Mouse (Mus musculus): ENCODE measurements around the gene Cracr2b. TPM values are rescaled to one million over a fixed set of nuclear protein-coding genes. Genes with fewer than 3 reads are reported as not detected.

The Cracr2b gene
- polyA plus RNA-seq, 1 experiment from 2014 or later: 13.8 TPM

DNA sequence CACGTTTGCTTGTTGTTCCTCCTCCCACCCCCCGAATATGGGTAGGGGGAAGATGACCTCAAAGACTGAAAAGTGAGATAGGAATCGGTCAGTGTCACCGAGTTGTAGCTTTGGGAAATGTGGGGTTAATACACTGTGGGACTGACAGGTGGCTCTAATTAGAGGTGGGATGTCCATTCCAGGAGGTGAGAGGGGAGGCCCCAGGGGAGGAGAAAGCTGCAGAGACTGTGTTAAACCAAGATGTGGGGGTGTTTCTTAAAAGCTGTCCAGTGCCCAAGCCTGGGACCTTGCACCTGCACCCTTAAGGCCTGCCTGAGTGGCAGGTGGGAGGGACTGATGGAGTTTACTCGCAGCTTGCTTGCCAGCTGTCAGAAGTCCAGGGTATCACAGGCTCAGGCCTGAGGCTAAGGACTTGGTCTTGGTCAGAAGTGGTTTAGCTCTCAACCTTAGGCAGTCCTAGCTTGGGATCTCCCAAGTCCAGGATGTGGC lies 1.5 kb downstream of the Cracr2b start:
- Histone ChIP-seq H3K9ac (ENCODE audit: low read length) (peak overlapping the region; percentile 40; the same call in 1 of the 2 replicates), H3K4me1 (replicated peaks; ENCODE audit: control insufficient read depth, insufficient read depth, low read length) (peaks cover 18% of the 10 kb centered on the region), H3K27ac (ENCODE audit: low read depth) (no peak overlapping the region), H3K27me3 (replicated peaks; ENCODE audit: control insufficient read depth, insufficient read depth, low read length) (peaks cover 64% of the 10 kb centered on the region), H3K36me3 (ENCODE audit: control insufficient read depth, insufficient read depth, low read length) (0 out of 2 replicates have a peak, but pooled peaks cover 3% of the 10 kb centered on the region), H3K9me3 (ENCODE audit: control insufficient read depth, low read length) (no peaks in the 10 kb centered on the region), H3K4me2 (ENCODE audit: low read length) (peak overlapping the region; percentile 69), H3K4me3 (ENCODE audit: low read depth, low read length) (peak overlapping the region; percentile 36)
- DNase-seq (ENCODE audit: low spot score) (no peak), ATAC-seq (replicated peaks; ENCODE audit: low FRiP score, low TSS enrichment, low read depth) (no peak)
- 21% methylated on average over 5 of the region's 5 CpGs for WGBS

DNA sequence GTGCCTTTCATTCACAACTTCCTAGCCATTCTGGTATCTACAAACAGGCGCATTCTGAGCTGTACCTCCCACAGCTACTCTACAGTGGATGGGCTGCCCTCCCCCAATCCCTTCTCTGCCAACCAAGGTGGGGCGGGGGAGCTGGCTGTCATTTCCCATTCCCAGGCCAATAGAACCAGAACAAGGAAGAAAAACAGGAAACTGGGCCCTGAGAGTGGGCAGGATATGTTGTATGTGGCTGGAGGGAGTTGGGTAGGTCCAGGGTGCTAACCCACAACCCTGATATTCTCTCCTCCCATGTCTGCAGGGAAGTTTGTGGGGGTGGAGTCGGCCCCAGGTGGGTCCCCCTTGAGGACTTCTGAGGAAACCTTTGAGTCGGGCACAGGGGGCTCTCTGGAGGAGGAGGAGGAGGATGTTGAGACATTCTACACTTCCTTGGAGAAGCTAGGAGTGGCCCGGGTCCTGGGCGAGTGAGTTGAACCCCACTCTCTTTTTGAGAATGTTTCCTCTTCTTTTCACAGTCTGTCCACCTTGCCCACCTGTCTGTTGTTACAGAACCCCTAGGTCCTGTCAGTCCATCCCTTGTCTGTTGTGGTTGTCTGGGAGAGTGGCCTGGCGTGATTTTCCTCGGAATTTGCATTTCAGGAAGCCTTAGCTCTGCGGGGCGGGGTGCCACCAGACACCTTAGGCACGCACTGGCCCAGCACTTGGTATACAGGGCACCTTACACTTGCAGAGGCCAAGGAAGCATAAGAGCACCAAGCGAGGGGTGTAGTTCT lies 3.1 kb downstream of the Cracr2b start:
- ATAC-seq (replicated peaks; ENCODE audit: low FRiP score, low TSS enrichment, low read depth) (no peak), DNase-seq (ENCODE audit: low spot score) (no peak)
- peak overlapping the region; percentile 36; the same call in 1 of the 2 replicates for H3K4me2 ChIP-seq (ENCODE audit: low read length)
- 0 out of 2 replicates have a peak, but pooled peaks cover 3% of the 10 kb centered on the region for H3K36me3 ChIP-seq (ENCODE audit: control insufficient read depth, insufficient read depth, low read length)
- H3K9ac ChIP-seq (ENCODE audit: low read length): no peak overlapping the region
- peak overlapping the region; percentile 2 for H3K4me3 ChIP-seq (ENCODE audit: low read depth, low read length)
- no peaks in the 10 kb centered on the region for H3K9me3 ChIP-seq (ENCODE audit: control insufficient read depth, low read length)
- H3K27me3 ChIP-seq (replicated peaks; ENCODE audit: control insufficient read depth, insufficient read depth, low read length): peaks cover 64% of the 10 kb centered on the region
- no peak overlapping the region for H3K27ac ChIP-seq (ENCODE audit: low read depth)
- WGBS: 36% methylated on average over 12 of the region's 12 CpGs
- H3K4me1 ChIP-seq (replicated peaks; ENCODE audit: control insufficient read depth, insufficient read depth, low read length): peaks cover 29% of the 10 kb centered on the region

DNA sequence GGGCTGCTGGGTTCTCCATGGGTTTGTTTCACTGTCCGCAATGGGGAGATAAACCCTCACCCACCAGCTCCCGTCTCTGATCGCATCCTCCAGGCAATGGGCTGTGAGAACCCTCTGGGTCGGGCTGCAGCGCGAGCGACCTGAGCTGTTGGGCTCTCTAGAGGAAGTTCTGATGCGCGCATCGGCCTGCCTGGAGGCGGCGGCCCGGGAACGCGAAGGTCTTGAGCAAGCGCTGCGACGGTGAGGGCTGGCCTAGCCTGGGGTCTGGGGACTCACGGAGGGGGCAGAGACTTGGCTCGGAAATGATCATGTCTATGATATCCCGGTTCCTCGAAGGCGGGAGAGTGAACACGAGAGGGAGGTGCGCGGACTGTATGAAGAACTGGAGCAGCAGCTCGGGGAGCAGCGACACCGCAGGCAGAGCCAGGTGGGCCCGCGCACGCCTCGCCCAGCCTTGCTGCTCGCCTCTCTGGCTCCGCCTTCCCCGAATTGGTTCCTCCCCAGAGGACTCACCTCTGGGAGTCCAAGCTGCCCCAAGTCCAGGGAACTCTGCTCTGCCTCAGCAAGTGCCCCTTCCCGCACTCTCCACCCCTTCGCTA lies 3.8 kb downstream of the Cracr2b start:
- Histone ChIP-seq H3K9me3 (ENCODE audit: control insufficient read depth, low read length) (no peaks in the 10 kb centered on the region), H3K36me3 (ENCODE audit: control insufficient read depth, insufficient read depth, low read length) (peaks cover 2% of the 10 kb centered on the region), H3K4me2 (ENCODE audit: low read length) (peak overlapping the region; percentile 36), H3K4me1 (replicated peaks; ENCODE audit: control insufficient read depth, insufficient read depth, low read length) (peaks cover 36% of the 10 kb centered on the region), H3K9ac (ENCODE audit: low read length) (no peak overlapping the region), H3K27me3 (replicated peaks; ENCODE audit: control insufficient read depth, insufficient read depth, low read length) (peaks cover 61% of the 10 kb centered on the region), H3K27ac (ENCODE audit: low read depth) (no peak overlapping the region), H3K4me3 (ENCODE audit: low read depth, low read length) (peak overlapping the region; percentile 2)
- ATAC-seq (replicated peaks; ENCODE audit: low FRiP score, low TSS enrichment, low read depth) (no peak), DNase-seq (ENCODE audit: low spot score) (no peak)
- WGBS: 11% methylated on average over 38 of the region's 38 CpGs

DNA sequence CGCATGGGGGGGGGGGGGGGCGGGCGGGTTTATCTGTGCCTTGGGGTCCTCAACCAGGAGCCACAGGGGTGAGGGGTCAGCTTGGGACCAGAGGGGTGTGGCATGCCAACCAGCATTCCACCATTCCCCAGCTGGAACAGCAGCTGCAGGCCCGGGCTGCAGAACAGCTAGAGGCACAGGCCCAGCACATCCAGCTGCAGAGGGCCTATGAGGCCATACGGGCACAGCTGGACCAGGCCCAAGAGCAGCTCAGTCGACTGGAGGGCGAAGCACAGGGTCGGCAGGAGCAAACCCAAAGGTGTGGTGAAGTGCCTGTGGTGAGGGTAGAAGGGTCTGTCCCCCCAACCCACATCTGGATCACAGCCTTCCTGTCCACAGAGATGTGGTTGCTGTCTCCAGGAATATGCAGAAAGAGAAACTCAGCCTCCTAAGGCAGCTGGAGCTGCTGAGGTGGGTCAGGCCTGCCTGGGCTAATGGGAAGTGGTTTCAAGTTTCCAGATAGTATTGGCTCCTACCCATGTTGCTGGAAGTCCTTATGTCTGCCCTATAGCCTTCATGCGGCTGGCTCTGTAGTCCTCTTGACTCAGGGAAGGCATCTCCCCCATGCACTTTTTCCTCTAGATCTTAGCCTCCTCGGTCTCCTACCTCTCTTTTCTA lies 4.6 kb downstream of the Cracr2b start:
- Histone ChIP-seq H3K4me3 (ENCODE audit: low read depth, low read length) (no peak overlapping the region), H3K9me3 (ENCODE audit: control insufficient read depth, low read length) (no peaks in the 10 kb centered on the region), H3K27ac (ENCODE audit: low read depth) (no peak overlapping the region), H3K4me2 (ENCODE audit: low read length) (no peak overlapping the region), H3K27me3 (replicated peaks; ENCODE audit: control insufficient read depth, insufficient read depth, low read length) (peaks cover 53% of the 10 kb centered on the region), H3K36me3 (ENCODE audit: control insufficient read depth, insufficient read depth, low read length) (peaks cover 10% of the 10 kb centered on the region), H3K4me1 (replicated peaks; ENCODE audit: control insufficient read depth, insufficient read depth, low read length) (peaks cover 37% of the 10 kb centered on the region), H3K9ac (ENCODE audit: low read length) (no peak overlapping the region)
- no peak for DNase-seq (ENCODE audit: low spot score)
- no peak for ATAC-seq (replicated peaks; ENCODE audit: low FRiP score, low TSS enrichment, low read depth)
- WGBS: 40% methylated on average over 10 of the region's 10 CpGs

DNA sequence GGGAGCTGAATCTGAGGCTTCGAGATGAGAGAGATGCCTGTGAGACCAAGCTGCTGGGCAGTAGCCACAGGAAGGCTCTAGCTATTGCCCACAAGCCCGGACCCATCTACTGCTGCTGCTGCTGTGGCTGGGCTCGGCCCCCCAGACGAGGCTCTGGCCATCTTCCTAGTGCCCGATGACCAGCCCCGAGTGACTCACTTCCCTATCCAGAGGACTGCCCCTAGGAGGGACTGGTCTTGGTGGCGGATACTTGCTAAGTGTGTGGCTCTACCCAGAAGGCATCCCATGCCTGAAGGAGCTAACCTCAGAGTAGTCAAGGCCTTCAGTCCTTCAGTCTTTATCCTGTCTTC lies 5.1 kb downstream of the Cracr2b start:
- Histone ChIP-seq H3K9me3 (ENCODE audit: control insufficient read depth, low read length) (no peaks in the 10 kb centered on the region), H3K36me3 (ENCODE audit: control insufficient read depth, insufficient read depth, low read length) (peaks cover 15% of the 10 kb centered on the region), H3K4me2 (ENCODE audit: low read length) (no peak overlapping the region), H3K27ac (ENCODE audit: low read depth) (no peak overlapping the region), H3K27me3 (replicated peaks; ENCODE audit: control insufficient read depth, insufficient read depth, low read length) (peaks cover 48% of the 10 kb centered on the region), H3K4me1 (replicated peaks; ENCODE audit: control insufficient read depth, insufficient read depth, low read length) (peaks cover 37% of the 10 kb centered on the region), H3K4me3 (ENCODE audit: low read depth, low read length) (no peak overlapping the region), H3K9ac (ENCODE audit: low read length) (no peak overlapping the region)
- ATAC-seq (replicated peaks; ENCODE audit: low FRiP score, low TSS enrichment, low read depth): no peak
- DNase-seq (ENCODE audit: low spot score): no peak
- 82% methylated on average over 7 of the region's 7 CpGs for WGBS

DNA sequence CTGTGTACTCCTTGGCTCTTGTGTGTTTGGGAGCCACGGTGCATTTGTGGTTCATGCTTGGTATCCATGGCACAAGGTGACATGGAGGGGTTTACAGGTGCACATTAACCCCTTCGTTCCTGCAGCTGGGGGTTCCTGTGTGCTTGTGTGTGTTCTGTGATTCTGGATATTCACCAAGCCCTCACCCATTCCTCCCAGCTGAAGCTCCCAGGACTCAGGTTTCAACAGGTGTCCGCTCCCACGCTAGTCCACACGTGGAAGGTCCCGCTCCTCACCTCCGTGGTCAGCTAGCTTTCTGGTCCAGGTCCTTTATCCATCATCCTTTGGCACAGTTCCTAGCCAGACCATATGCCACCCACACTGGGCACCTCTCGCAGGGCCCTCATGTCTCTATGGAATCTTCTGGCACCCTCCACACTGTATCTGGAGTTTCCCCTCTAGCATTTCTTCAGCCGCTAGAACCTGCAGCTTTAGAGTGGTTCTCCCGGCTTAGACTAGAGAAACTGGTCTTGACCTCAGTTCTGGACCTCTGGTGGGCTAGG lies 5.8 kb downstream of the Cracr2b start:
- Histone ChIP-seq H3K9ac (ENCODE audit: low read length) (peak overlapping the region; percentile 80), H3K4me3 (ENCODE audit: low read depth, low read length) (peak overlapping the region; percentile 75), H3K27me3 (replicated peaks; ENCODE audit: control insufficient read depth, insufficient read depth, low read length) (peaks cover 41% of the 10 kb centered on the region), H3K4me1 (replicated peaks; ENCODE audit: control insufficient read depth, insufficient read depth, low read length) (peaks cover 37% of the 10 kb centered on the region), H3K27ac (ENCODE audit: low read depth) (peak overlapping the region; percentile 80; the same call in 1 of the 2 replicates), H3K36me3 (ENCODE audit: control insufficient read depth, insufficient read depth, low read length) (peaks cover 20% of the 10 kb centered on the region), H3K9me3 (ENCODE audit: control insufficient read depth, low read length) (no peaks in the 10 kb centered on the region), H3K4me2 (ENCODE audit: low read length) (peak overlapping the region; percentile 91)
- DNase-seq (ENCODE audit: low spot score) (no peak), ATAC-seq (replicated peaks; ENCODE audit: low FRiP score, low TSS enrichment, low read depth) (0 out of 2 replicates have a peak, but pooled peaks have one; percentile 0)
- WGBS: 62% methylated on average over 10 of the region's 10 CpGs

DNA sequence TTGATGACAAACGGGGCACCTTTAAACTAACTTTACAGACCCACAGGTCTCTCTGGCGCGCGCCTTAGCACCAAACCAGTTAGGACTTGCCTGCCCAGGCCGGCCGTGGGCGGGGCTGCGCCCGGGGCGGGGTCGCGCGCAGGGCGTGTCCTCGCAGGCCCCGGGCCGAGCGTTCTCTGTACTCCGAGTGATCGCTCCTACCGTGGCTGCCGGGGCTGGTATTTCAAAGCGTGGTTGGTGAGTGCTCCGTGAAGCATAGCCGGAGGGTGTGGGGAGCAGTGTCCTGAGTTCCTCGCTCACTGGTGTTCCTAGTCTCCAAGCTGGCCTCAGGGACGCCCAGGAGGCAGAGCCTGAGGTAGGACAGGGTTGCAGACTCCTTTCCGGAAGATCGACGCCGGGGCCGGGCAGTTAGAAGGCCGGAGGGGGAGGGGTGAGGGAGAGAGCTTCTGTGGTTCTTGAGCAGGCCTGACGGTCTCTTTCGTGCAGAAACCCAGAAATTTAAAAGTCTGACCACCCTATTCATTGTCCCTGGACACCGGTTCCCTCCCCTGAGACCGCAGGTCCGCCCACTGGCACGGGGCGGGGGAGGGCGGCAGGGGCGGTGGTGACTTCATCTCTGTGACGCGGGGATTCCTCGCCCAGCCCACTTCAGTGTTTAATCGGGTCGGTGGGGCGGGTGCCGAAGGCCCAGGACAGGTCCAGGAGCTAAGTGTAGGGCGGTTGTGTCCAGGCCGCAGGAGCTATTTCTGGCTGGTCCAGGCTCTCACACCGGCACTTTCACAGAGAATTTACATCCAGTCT lies 6.5 kb downstream of the Cracr2b start, which contains the start of gene Cd151:
Gene Cd151 (plus strand): TSS at position 163 of the 801 bp plus-strand sequence.
- under 1% methylated on average over 52 of the region's 52 CpGs for WGBS
- H3K4me3 ChIP-seq (ENCODE audit: low read depth, low read length): peak within 1 kb of the TSS; percentile 75
- peaks cover 34% of the 10 kb centered on the region for H3K4me1 ChIP-seq (replicated peaks; ENCODE audit: control insufficient read depth, insufficient read depth, low read length)
- H3K36me3 ChIP-seq (ENCODE audit: control insufficient read depth, insufficient read depth, low read length): peaks cover 27% of the 10 kb centered on the region
- ATAC-seq (replicated peaks; ENCODE audit: low FRiP score, low TSS enrichment, low read depth) (peak; percentile 75), DNase-seq (ENCODE audit: low spot score) (peak; percentile 93)
- H3K27me3 ChIP-seq (replicated peaks; ENCODE audit: control insufficient read depth, insufficient read depth, low read length): peaks cover 34% of the 10 kb centered on the region
- no peaks in the 10 kb centered on the region for H3K9me3 ChIP-seq (ENCODE audit: control insufficient read depth, low read length)
- H3K9ac ChIP-seq (ENCODE audit: low read length): peak within 1 kb of the TSS; percentile 80
- peak within 1 kb of the TSS; percentile 91 for H3K4me2 ChIP-seq (ENCODE audit: low read length)
- H3K27ac ChIP-seq (ENCODE audit: low read depth): peak within 1 kb of the TSS; percentile 80

DNA sequence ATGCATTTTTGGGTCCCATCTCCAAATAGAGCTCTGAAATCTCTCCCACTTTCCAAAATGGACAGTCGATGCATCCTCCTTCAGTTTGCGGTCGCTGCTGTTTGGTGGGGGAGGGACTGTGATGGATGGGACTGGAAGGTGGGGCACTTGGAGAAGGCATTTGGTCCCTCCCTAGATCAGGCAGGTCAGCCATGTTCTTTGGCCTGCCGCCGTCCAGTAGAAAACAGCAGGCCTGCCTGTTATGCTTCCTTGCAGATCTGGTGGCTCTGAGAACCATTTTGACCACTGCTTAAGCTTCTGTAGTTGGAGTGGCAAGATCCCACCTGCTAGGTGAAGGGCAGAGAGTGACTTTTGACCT lies 7.2 kb downstream of the Cracr2b start:
- Histone ChIP-seq H3K4me2 (ENCODE audit: low read length) (peak overlapping the region; percentile 91), H3K4me3 (ENCODE audit: low read depth, low read length) (peak overlapping the region; percentile 75), H3K27me3 (replicated peaks; ENCODE audit: control insufficient read depth, insufficient read depth, low read length) (peaks cover 26% of the 10 kb centered on the region), H3K4me1 (replicated peaks; ENCODE audit: control insufficient read depth, insufficient read depth, low read length) (peaks cover 34% of the 10 kb centered on the region), H3K36me3 (ENCODE audit: control insufficient read depth, insufficient read depth, low read length) (peaks cover 32% of the 10 kb centered on the region), H3K9me3 (ENCODE audit: control insufficient read depth, low read length) (no peaks in the 10 kb centered on the region), H3K9ac (ENCODE audit: low read length) (peak overlapping the region; percentile 80), H3K27ac (ENCODE audit: low read depth) (peak overlapping the region; percentile 80)
- ATAC-seq (replicated peaks; ENCODE audit: low FRiP score, low TSS enrichment, low read depth): 0 out of 2 replicates have a peak, but pooled peaks have one; percentile 6
- DNase-seq (ENCODE audit: low spot score): no peak
- 4% methylated on average over 5 of the region's 5 CpGs for WGBS

Data from intestine, embryonic 14.5 days (tissue).